8 mouse cellular contexts compared by ENCODE assay signal in the genomic region with DNA sequence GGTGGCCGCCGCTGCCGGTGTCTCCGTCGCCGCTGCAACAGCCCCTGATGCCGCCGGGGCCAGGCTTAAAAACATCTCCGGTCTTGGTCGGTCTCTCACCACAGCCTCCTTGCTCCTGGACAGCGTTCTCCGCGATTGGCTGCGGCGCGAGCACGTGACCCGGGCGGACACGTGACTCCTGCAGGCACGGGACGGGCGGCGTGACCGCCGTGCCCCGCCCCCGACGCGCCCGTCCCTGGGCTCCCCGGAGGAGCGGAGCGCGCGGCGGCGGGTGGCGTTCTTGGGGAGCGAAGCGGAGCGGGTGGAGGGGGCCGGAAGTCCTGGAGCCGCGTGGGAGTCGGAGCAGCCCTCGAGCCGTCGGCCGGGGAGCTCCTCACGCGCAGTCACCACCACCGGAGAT. TPM values are rescaled to one million over a fixed set of nuclear protein-coding genes. Genes with fewer than 3 reads are reported as not detected.
DNase-seq lines count a peak whose midpoint lies in the region; ATAC-seq and TF ChIP-seq lines count a peak whose summit lies in the region.

A gene (minus strand): TSS at position 156 of the 400 bp plus-strand sequence.

- peak within 1 kb of the TSS; percentile 88 for H3K9ac ChIP-seq in intestine, postnatal 0 days (ENCODE audit: low read depth, low read length)

- no peaks in the 10 kb centered on the region for H3K9me3 ChIP-seq in intestine, postnatal 0 days (ENCODE audit: control insufficient read depth)
- H3K9me3 ChIP-seq in midbrain, embryonic 10.5 days (replicated peaks) = no peaks in the 10 kb centered on the region

- ATAC-seq in intestine, postnatal 0 days = peak; percentile 97

- peak; percentile 9; the same call in 1 of the 2 replicates for TF ChIP-seq CTCF in intestine, postnatal 0 days (IDR thresholded peaks at IDR 0.05; ENCODE audit: low read depth)

- intact Hi-C loops in left cerebral cortex, postnatal 36 days (cut with DNase I) = loop anchor here (1.0 kb wide), 1 partner anchor 24 kb away; a partner anchor contains a TSS

- peak within 1 kb of the TSS; percentile 95 for H3K4me2 ChIP-seq in intestine, postnatal 0 days (replicated peaks; ENCODE audit: low read depth)

- H3K27ac ChIP-seq in intestine, postnatal 0 days (ENCODE audit: low read depth, low read length) = peak within 1 kb of the TSS; percentile 98
- H3K27ac ChIP-seq in midbrain, embryonic 10.5 days (replicated peaks) = peak within 1 kb of the TSS; percentile 89

- H3K4me1 ChIP-seq in intestine, postnatal 0 days (replicated peaks; ENCODE audit: control insufficient read depth, insufficient read depth, low read length) = no peaks in the 10 kb centered on the region
- H3K4me1 ChIP-seq in midbrain, embryonic 10.5 days = peaks cover 20% of the 10 kb centered on the region

- H3K4me3 ChIP-seq in intestine, postnatal 0 days (ENCODE audit: low read depth, low read length) = peak within 1 kb of the TSS; percentile 98
- peak within 1 kb of the TSS; percentile 86 for H3K4me3 ChIP-seq in midbrain, embryonic 10.5 days

- WGBS in intestine, postnatal 0 days = under 1% methylated on average over 53 of the region's 53 CpGs
- WGBS in midbrain, embryonic 10.5 days = under 1% methylated on average over 53 of the region's 53 CpGs

- no peaks in the 10 kb centered on the region for H3K27me3 ChIP-seq in intestine, postnatal 0 days (replicated peaks; ENCODE audit: control insufficient read depth, insufficient read depth, low read length)
- H3K27me3 ChIP-seq in midbrain, embryonic 10.5 days (ENCODE audit: low read depth, poor library complexity, severe bottlenecking) = peaks cover 19% of the 10 kb centered on the region

- peak; percentile 98 for DNase-seq in adrenal gland, postnatal 10 days
- peak; percentile 92 for DNase-seq in embryo, embryonic 9.5 days (ENCODE audit: extremely low spot score)
- peak; percentile 93 to 96 for DNase-seq in gastrocnemius, postnatal 4 days (ENCODE audit: low spot score in 2 of 2)
- DNase-seq in left cerebral cortex, postnatal 36 days (ENCODE audit: low spot score in 2 of 2) = peak; percentile 96 to 98
- DNase-seq in midbrain, embryonic 10.5 days (ENCODE audit: low spot score) = peak; percentile 96
- peak; percentile 94 for DNase-seq in right cerebral cortex, postnatal 36 days (ENCODE audit: low spot score in 2 of 2)
- DNase-seq in urinary bladder, postnatal 4 days (ENCODE audit: low spot score in 2 of 2) = peak; percentile 93 to 95

- peaks cover 8% of the 10 kb centered on the region; the same call in 1 of the 2 replicates for H3K36me3 ChIP-seq in intestine, postnatal 0 days (ENCODE audit: control insufficient read depth, insufficient read depth)
- H3K36me3 ChIP-seq in midbrain, embryonic 10.5 days = peaks cover 33% of the 10 kb centered on the region

RNA-seq across cellular contexts. Expression of the gene that starts here (rescaled TPM):
- total RNA-seq in adrenal gland, postnatal 10 days (2021) = 10 to 100 TPM; 21.0 to 23.1 TPM
- total RNA-seq in gastrocnemius, postnatal 4 days (2021) = 10 to 100 TPM; 17.8 to 24.7 TPM
- 21.9 and 24.8 TPM in 2 replicates for polyA plus RNA-seq in intestine, postnatal 0 days (2015; fragmentation: Nextera tagmentation; extraction: Ambion mirVana)
- total RNA-seq in left cerebral cortex, postnatal 36 days (2021) = 100 to 1,000 TPM; 217 to 219 TPM
- 13.8 and 22.2 TPM in 2 replicates for polyA plus RNA-seq in midbrain, embryonic 10.5 days (2016; fragmentation: Nextera tagmentation; extraction: Ambion mirVana)

Comparison
In these comparisons a context has a peak if more than half of its experiments do, and no peak if none do; other contexts are left out.
1. Peak in every context shown above with its lines: DNase-seq, ATAC-seq, H3K4me3 ChIP-seq and H3K27ac ChIP-seq.
2. RNA of the gene that starts here (total RNA-seq): 217 to 219 TPM in left cerebral cortex, postnatal 36 days; 17.8 to 24.7 TPM in gastrocnemius, postnatal 4 days and 21.0 to 23.1 TPM in adrenal gland, postnatal 10 days; every median in the first group is over 4 times any median in the second.